Mouse (Mus musculus) testis, adult 2 months (tissue): ENCODE measurements around the gene Ugt1a6b. TPM values are rescaled to one million over a fixed set of nuclear protein-coding genes. Genes with fewer than 3 reads are reported as not detected.

ENCODE experiments used
- H3K27ac ChIP-seq: fragments of 200-500 bp; 2 replicates; pipeline ENCODE4 v1.5.1; 2012; ENCODE audit warnings: low read depth, low read length; ENCODE audit not compliant: control insufficient read depth, insufficient read depth
- H3K27me3 ChIP-seq: fragments of 200-500 bp; 2 replicates; pipeline ENCODE4 v1.6.1; 2012; ENCODE audit warnings: mild to moderate bottlenecking, low read length, moderate library complexity; ENCODE audit not compliant: control insufficient read depth, insufficient read depth
- H3K36me3 ChIP-seq: fragments of 200-500 bp; 2 replicates; pipeline ENCODE4 v1.6.1; 2012; ENCODE audit warnings: mild to moderate bottlenecking, low read length; ENCODE audit not compliant: control insufficient read depth, insufficient read depth
- H3K4me1 ChIP-seq: fragments of 200-500 bp; 2 replicates; pipeline ENCODE4 v1.6.1; 2012; ENCODE audit warnings: low read length; ENCODE audit not compliant: control insufficient read depth, insufficient read depth
- H3K4me3 ChIP-seq: fragments of 200-500 bp; 2 replicates; pipeline ENCODE4 v1.5.1; 2012; ENCODE audit warnings: low read depth, mild to moderate bottlenecking, low read length, moderate library complexity, mixed read lengths; ENCODE audit not compliant: control insufficient read depth
- CTCF ChIP-seq: fragments of 200-500 bp; IDR thresholded peaks from 2 replicates; pipeline ENCODE4 v1.5.1; 2012; ENCODE audit warnings: low read depth, mild to moderate bottlenecking, inconsistent platforms, low read length, moderate library complexity; ENCODE audit not compliant: control insufficient read depth, insufficient read depth, insufficient replicate concordance
- POLR2A ChIP-seq: fragments of 200-500 bp; IDR thresholded peaks from 2 replicates; pipeline ENCODE4 v1.6.1; 2012; ENCODE audit warnings: low read depth, mild to moderate bottlenecking, inconsistent platforms, low read length, moderate library complexity; ENCODE audit not compliant: control insufficient read depth
- polyA plus RNA-seq: library from polyadenylated mRNA; depleted of rRNA; stranded (reverse); fragments of >200 nt; gene quantifications from 2 replicates; pipeline ENCODE4 v1.2.3, GENCODE M21; 2012

The Ugt1a6b gene
- polyA plus RNA-seq, 1 experiment, result 7.4 TPM

GRCm38 (mm10) chr1:88195687-88196086 is 92.6 kb downstream of the Ugt1a6b start:
- TF ChIP-seq CTCF (no peak), POLR2A (no peak)
- Histone ChIP-seq H3K4me1 (no peaks in the 10 kb centered on the region; the same call in 1 of the 2 replicates), H3K36me3 (no peaks in the 10 kb centered on the region), H3K4me3 (no peak overlapping the region), H3K27me3 (no peaks in the 10 kb centered on the region), H3K27ac (no peak overlapping the region)

GRCm38 (mm10) chr1:88197443-88197842 is 94.4 kb downstream of the Ugt1a6b start:
- Histone ChIP-seq H3K4me1 (no peaks in the 10 kb centered on the region; the same call in 1 of the 2 replicates), H3K4me3 (no peak overlapping the region), H3K27ac (no peak overlapping the region), H3K27me3 (no peaks in the 10 kb centered on the region), H3K36me3 (no peaks in the 10 kb centered on the region)
- TF ChIP-seq CTCF (no peak), POLR2A (no peak)

GRCm38 (mm10) chr1:88199996-88200395 is 96.9 kb downstream of the Ugt1a6b start:
- H3K36me3 ChIP-seq, result no peaks in the 10 kb centered on the region; the same call in none of the 2 replicates
- H3K27me3 ChIP-seq, result no peaks in the 10 kb centered on the region
- H3K4me1 ChIP-seq, result no peaks in the 10 kb centered on the region; the same call in 1 of the 2 replicates
- no peak overlapping the region for H3K27ac ChIP-seq
- H3K4me3 ChIP-seq, result no peak overlapping the region
- TF ChIP-seq CTCF (no peak), POLR2A (no peak)

- no peaks in the 10 kb centered on the region; the same call in none of the 2 replicates for H3K36me3 ChIP-seq
- H3K27ac ChIP-seq, result no peak within 1 kb of the TSS
- no peak for TF ChIP-seq CTCF
- no peak for TF ChIP-seq POLR2A
- H3K4me1 ChIP-seq, result no peaks in the 10 kb centered on the region; the same call in 1 of the 2 replicates
- no peaks in the 10 kb centered on the region for H3K27me3 ChIP-seq
- H3K4me3 ChIP-seq, result no peak within 1 kb of the TSS
Measured at GRCm38 (mm10) chr1:88200456-88200855, 97.4 kb downstream of the Ugt1a6b start, which contains the start of gene Ugt1a2. Gene Ugt1a2 (plus strand): TSS chr1:88200601.

GRCm38 (mm10) chr1:88205294-88205922 is 102.4 kb downstream of the Ugt1a6b start, which contains the start of gene Dnajb3:
Gene Dnajb3 (minus strand): TSS chr1:88205782.
- Histone ChIP-seq H3K27ac (peak within 1 kb of the TSS; percentile 100), H3K4me1 (peaks cover 2% of the 10 kb centered on the region; the same call in 1 of the 2 replicates), H3K4me3 (peak within 1 kb of the TSS; percentile 97), H3K36me3 (no peaks in the 10 kb centered on the region; the same call in none of the 2 replicates), H3K27me3 (no peaks in the 10 kb centered on the region)
- no peak for TF ChIP-seq CTCF
- TF ChIP-seq POLR2A, result peak; percentile 100

- TF ChIP-seq POLR2A, result no peak
- no peak for TF ChIP-seq CTCF
- Histone ChIP-seq H3K36me3 (no peaks in the 10 kb centered on the region; the same call in none of the 2 replicates), H3K4me3 (peak overlapping the region; percentile 63), H3K27ac (no peak overlapping the region), H3K4me1 (peaks cover 2% of the 10 kb centered on the region; the same call in 1 of the 2 replicates), H3K27me3 (no peaks in the 10 kb centered on the region)
Measured at GRCm38 (mm10) chr1:88206843-88207479, 103.9 kb downstream of the Ugt1a6b start.

- no peaks in the 10 kb centered on the region for H3K36me3 ChIP-seq
- H3K27me3 ChIP-seq, result no peaks in the 10 kb centered on the region
- TF ChIP-seq POLR2A, result no peak
- TF ChIP-seq CTCF, result no peak
- H3K4me3 ChIP-seq, result no peak within 1 kb of the TSS
- no peaks in the 10 kb centered on the region for H3K4me1 ChIP-seq
- H3K27ac ChIP-seq, result no peak within 1 kb of the TSS
Measured at GRCm38 (mm10) chr1:88211812-88212211, 108.8 kb downstream of the Ugt1a6b start, which contains the start of gene Ugt1a1. Gene Ugt1a1 (plus strand): TSS chr1:88211959.
